In genomic region chr17:43534362-43535222, GRCm38 (mm10) we compare ENCODE assay signal across 9 mouse cellular contexts. TPM values are rescaled to one million over a fixed set of nuclear protein-coding genes. Genes with fewer than 3 reads are reported as not detected.
DNase-seq lines count a peak whose midpoint lies in the region; ATAC-seq and TF ChIP-seq lines count a peak whose summit lies in the region.
"Had no signal": no experiment of that assay in that cellular context is flagged by ENCODE, and none has a peak within 500 bp of the region (broad histone marks: within the 10 kb centered on the region; RNA-seq: fewer than 3 reads in every experiment).

No protein-coding gene starts in this region.

- TF ChIP-seq CTCF in layer of hippocampus, adult 2 months (conservative IDR thresholded peaks at IDR 0.05) = peak; percentile 36

- no peaks in the 10 kb centered on the region for H3K9me3 ChIP-seq in forebrain, embryonic 16.5 days (ENCODE audit: control insufficient read depth, low read length)

- peak; percentile 92 for ATAC-seq in forebrain, embryonic 16.5 days

- no peaks in the 10 kb centered on the region for H3K36me3 ChIP-seq in forebrain, embryonic 16.5 days (ENCODE audit: control insufficient read depth, insufficient read depth)

- H3K4me2 ChIP-seq in forebrain, embryonic 16.5 days (ENCODE audit: low read length) = peak overlapping the region; percentile 42

- peak; percentile 29 to 37 for DNase-seq in urinary bladder, adult 18-20 months (ENCODE audit: low spot score in 2 of 2)
- DNase-seq in urinary bladder, adult 2 months (ENCODE audit: low spot score) = no peak
- peak; percentile 40 to 46 for DNase-seq in heart, postnatal 36 days
- DNase-seq in layer of hippocampus, adult 2 months (ENCODE audit: low spot score in 2 of 2) = peak; percentile 3 to 21
- peak; percentile 80 for DNase-seq in lung, postnatal 10 days
- peak; percentile 42 for DNase-seq in retina, embryonic 14.5 days (ENCODE audit: low spot score)
- no peak for DNase-seq in spleen, postnatal 36 days (ENCODE audit: low spot score in 2 of 2)

- H3K9ac ChIP-seq in forebrain, embryonic 16.5 days (replicated peaks; ENCODE audit: low read depth, low read length) = no peak overlapping the region

- no peak overlapping the region for H3K27ac ChIP-seq in forebrain, embryonic 16.5 days (ENCODE audit: low read length)
- 0 out of 2 replicates have a peak overlapping the region, but pooled peaks have one; percentile 28 for H3K27ac ChIP-seq in layer of hippocampus, adult 2 months

- H3K4me1 ChIP-seq in forebrain, embryonic 16.5 days (replicated peaks; ENCODE audit: control insufficient read depth, insufficient read depth, low read length) = 0 out of 2 replicates have a peak, but pooled peaks cover 9% of the 10 kb centered on the region

- H3K4me3 ChIP-seq in forebrain, embryonic 16.5 days (replicated peaks; ENCODE audit: low read length) = peak overlapping the region; percentile 2; the same call in 1 of the 2 replicates
- H3K4me3 ChIP-seq in layer of hippocampus, adult 2 months = peak overlapping the region; percentile 12; the same call in 1 of the 2 replicates

- no peaks in the 10 kb centered on the region for H3K27me3 ChIP-seq in forebrain, embryonic 16.5 days (replicated peaks; ENCODE audit: control insufficient read depth, insufficient read depth, low read length)

- intact Hi-C loops in heart, postnatal 36 days (cut with DNase I) = no loop called here

- 4% methylated on average over 23 of the region's 23 CpGs for WGBS in forebrain, embryonic 16.5 days

RNA-seq across cellular contexts. Expression of gene Ankrd66, which starts 8.8 kb away (rescaled TPM):
- 0.21 TPM in 2 replicates for polyA plus RNA-seq in urinary bladder, adult 2 months (2012; rRNA removed)
- 0.48 and 0.68 TPM in 2 replicates for polyA plus RNA-seq in forebrain, embryonic 16.5 days (2015; fragmentation: Nextera tagmentation; extraction: Ambion mirVana)
- total RNA-seq in heart, postnatal 36 days (2021) = not detected
- total RNA-seq in layer of hippocampus, adult 2 months (2021) = under 1 TPM; 0.37 to 0.38 TPM

RNA-seq across cellular contexts. Expression of gene Mep1a, which starts 32.0 kb away (rescaled TPM):
- not detected in 2 replicates for polyA plus RNA-seq in urinary bladder, adult 2 months (2012; rRNA removed)
- polyA plus RNA-seq in forebrain, embryonic 16.5 days (2015; fragmentation: Nextera tagmentation; extraction: Ambion mirVana) = 0.11 TPM in 1 of 2 replicates, not detected in the other
- not detected for total RNA-seq in heart, postnatal 36 days (2021)
- not detected for total RNA-seq in layer of hippocampus, adult 2 months (2021)
- total RNA-seq: layer of hippocampus, adult 18-20 months had no signal

RNA-seq across cellular contexts. Expression of gene Pla2g7, which starts 33.3 kb away (rescaled TPM):
- 52.2 and 55.9 TPM in 2 replicates for polyA plus RNA-seq in urinary bladder, adult 2 months (2012; rRNA removed)
- 8.9 and 11.6 TPM in 2 replicates for polyA plus RNA-seq in forebrain, embryonic 16.5 days (2015; fragmentation: Nextera tagmentation; extraction: Ambion mirVana)
- 1 to 10 TPM; 6.9 to 9.9 TPM for total RNA-seq in heart, postnatal 36 days (2021)
- 100 to 1,000 TPM; 106 to 116 TPM for total RNA-seq in layer of hippocampus, adult 2 months (2021)

Comparison
In these comparisons a context has a peak if more than half of its experiments do, and no peak if none do; other contexts are left out.
1. DNase-seq: peak in urinary bladder, adult 18-20 months (2 of 2), heart, postnatal 36 days (2 of 2), layer of hippocampus, adult 2 months (2 of 2), lung, postnatal 10 days (single experiment) and retina, embryonic 14.5 days (single experiment); none in urinary bladder, adult 2 months (single experiment) and spleen, postnatal 36 days (0 of 2).
2. RNA of gene Pla2g7, which starts 33.3 kb away (total RNA-seq): 106 to 116 TPM in layer of hippocampus, adult 2 months; 6.9 to 9.9 TPM in heart, postnatal 36 days; every median in the first group is over 4 times any median in the second.